Mouse (Mus musculus) neural tube, embryonic 15.5 days (tissue): Measurements from ENCODE around the gene Scn4b. TPM values are rescaled to one million over a fixed set of nuclear protein-coding genes. Genes with fewer than 3 reads are reported as not detected.

Experiments
- ATAC-seq: fragments of 200-750 bp; cut with Nextera tagmentation; 2 replicates; pipeline ENCODE4 v1.8.0; 2017; ENCODE audit warnings: mild to moderate bottlenecking, moderate TSS enrichment, moderate library complexity; ENCODE audit not compliant: low FRiP score
- H3K27ac ChIP-seq: fragments of 300-500 bp; sonication (generic); replicated peaks from 2 replicates; pipeline ENCODE4 v1.5.1; 2015; ENCODE audit warnings: mild to moderate bottlenecking, inconsistent platforms
- H3K27me3 ChIP-seq: fragments of 300-500 bp; sonication (generic); replicated peaks from 2 replicates; pipeline ENCODE4 v1.6.1; 2015; ENCODE audit warnings: inconsistent platforms
- H3K36me3 ChIP-seq: fragments of 300-500 bp; sonication (generic); 2 replicates; pipeline ENCODE4 v1.6.1; 2015; ENCODE audit warnings: inconsistent platforms
- H3K4me1 ChIP-seq: fragments of 300-500 bp; sonication (generic); 2 replicates; pipeline ENCODE4 v1.6.1; 2015; ENCODE audit warnings: inconsistent platforms
- H3K4me2 ChIP-seq: fragments of 300-500 bp; sonication (generic); 2 replicates; pipeline ENCODE4 v1.6.1; 2015; ENCODE audit warnings: inconsistent platforms, mild to moderate bottlenecking, moderate library complexity
- H3K4me3 ChIP-seq: fragments of 300-500 bp; sonication (generic); replicated peaks from 2 replicates; pipeline ENCODE4 v1.5.1; 2015; ENCODE audit warnings: mild to moderate bottlenecking, inconsistent platforms
- H3K9ac ChIP-seq: fragments of 300-500 bp; sonication (generic); replicated peaks from 2 replicates; pipeline ENCODE4 v1.6.1; 2015; ENCODE audit warnings: mild to moderate bottlenecking, inconsistent platforms
- H3K9me3 ChIP-seq: fragments of 300-500 bp; sonication (generic); replicated peaks from 2 replicates; pipeline ENCODE4 v1.6.1; 2016; ENCODE audit warnings: inconsistent platforms
- WGBS: fragments of 180-500 bp; shearing (Covaris S2); methylation state at CpG from one replicate; pipeline ENCODE4 v1.1.7; 2015; ENCODE audit warnings: mixed read lengths; 5-methylcytosine and 5-hydroxymethylcytosine counted together
- polyA plus RNA-seq: library from polyadenylated mRNA; unstranded; fragments of >200 nt; fragmentation: Nextera tagmentation; extraction: Ambion mirVana; gene quantifications from 2 replicates; pipeline ENCODE4 v1.2.1, GENCODE M21; 2015

The Scn4b gene
- 0.55 and 2.0 TPM in 2 replicates for polyA plus RNA-seq

DNA sequence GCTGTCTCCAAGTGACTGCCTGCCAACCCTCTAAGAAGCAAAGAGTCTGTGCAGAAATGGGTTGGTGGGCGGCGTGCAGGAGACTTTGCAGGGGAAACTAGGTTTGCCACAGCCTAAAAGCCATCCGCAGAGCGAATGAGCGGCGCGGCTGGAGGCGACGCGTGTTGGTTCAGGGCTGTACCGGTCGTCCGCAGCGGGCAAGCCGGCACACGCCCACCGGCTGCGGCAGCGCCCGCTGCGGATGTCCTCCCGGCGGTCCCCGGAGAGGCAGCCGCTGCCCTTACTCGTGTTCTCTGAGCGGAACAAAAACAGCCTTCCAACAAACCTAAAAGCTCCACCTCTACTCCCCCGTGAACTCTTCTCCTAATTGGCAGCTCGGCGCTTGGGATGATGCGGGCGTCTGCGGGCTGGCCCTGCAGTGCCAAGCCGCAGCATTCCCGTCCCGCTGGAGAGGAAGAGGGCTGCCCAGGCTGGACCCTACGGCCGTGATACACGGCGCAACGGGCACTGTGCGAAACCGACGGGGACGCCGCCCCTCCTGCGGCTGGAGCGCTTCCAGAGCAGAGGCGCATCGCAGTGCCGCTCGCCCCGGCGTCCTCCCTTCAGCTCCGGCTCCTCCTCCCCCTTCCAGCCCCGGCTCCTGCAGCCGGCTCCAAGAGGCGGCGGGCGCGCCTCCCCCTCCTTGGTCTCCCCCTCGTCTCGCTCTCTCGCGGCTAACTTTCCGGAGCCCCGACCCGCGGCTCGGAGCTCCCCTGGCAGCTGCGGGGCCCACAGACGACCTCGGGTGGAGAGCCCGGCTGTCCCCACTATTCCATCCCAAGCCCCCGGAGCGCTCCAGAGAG, at the start of gene Scn4b:
Gene Scn4b, plus strand, starts transcription at position 205 of the 842 bp plus-strand sequence.
- Histone ChIP-seq H3K27me3 (peaks cover 90% of the 10 kb centered on the region), H3K4me2 (peak within 1 kb of the TSS; percentile 96)
- ATAC-seq: peak; percentile 39; the same call in 1 of the 2 replicates

DNA sequence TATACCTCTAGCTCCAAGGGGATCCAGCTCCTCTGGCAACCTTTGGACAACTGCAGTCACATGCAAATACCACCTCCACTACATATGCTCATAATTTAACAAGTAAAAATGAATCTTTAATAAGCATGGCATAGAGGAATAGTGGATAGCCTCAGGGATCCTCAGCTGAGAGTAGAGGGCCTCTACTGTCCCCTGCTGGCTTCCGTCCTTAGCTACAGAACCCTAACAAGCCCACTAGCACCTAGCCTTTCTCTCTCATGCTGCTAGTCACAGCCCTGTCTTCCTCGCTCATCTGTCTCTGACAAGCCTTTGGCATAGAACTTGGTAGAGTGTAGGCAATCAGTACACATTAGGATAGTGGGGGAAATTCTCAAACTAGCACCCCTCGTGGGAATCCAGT, 47.4 kb upstream of the Scn4b start:
- no peaks in the 10 kb centered on the region for H3K9me3 ChIP-seq
- ATAC-seq: no peak
- no peak overlapping the region for H3K4me2 ChIP-seq
- H3K27me3 ChIP-seq: no peaks in the 10 kb centered on the region
- H3K4me3 ChIP-seq: no peak overlapping the region
- H3K9ac ChIP-seq: no peak overlapping the region
- H3K4me1 ChIP-seq: no peaks in the 10 kb centered on the region
- WGBS: 79% methylated on average over 3 of the region's 3 CpGs
- H3K27ac ChIP-seq: no peak overlapping the region
- no peaks in the 10 kb centered on the region for H3K36me3 ChIP-seq

More for the DNA sequence above, at the start of gene Scn4b:
- H3K9ac ChIP-seq: peak within 1 kb of the TSS; percentile 47
- no peaks in the 10 kb centered on the region for H3K9me3 ChIP-seq
- peak within 1 kb of the TSS; percentile 51 for H3K4me3 ChIP-seq
- H3K4me1 ChIP-seq: peaks cover 16% of the 10 kb centered on the region
- H3K36me3 ChIP-seq: no peaks in the 10 kb centered on the region
- under 1% methylated on average over 66 of the region's 76 CpGs for WGBS
- no peak within 1 kb of the TSS for H3K27ac ChIP-seq

DNA sequence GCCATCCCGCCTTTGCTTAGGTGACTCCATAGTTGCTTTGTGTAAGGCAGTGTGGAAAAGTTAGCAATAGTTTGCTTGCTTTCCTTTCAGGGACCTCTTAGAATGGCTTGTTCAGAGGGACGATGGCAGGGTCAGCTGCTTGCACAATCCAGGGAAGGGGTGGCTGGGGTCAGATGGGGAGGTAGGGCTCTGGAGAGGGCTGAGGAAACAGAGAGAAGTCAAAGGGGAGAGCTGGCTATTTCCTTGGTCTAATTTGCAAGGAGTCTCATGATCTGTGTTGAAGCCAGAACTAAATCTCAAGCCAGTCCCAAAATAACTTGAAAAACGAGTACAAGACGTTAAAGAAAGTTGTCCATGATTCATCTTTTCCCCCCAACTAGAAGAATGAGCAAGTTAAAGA, 45.6 kb upstream of the Scn4b start:
- no peaks in the 10 kb centered on the region for H3K36me3 ChIP-seq
- H3K4me1 ChIP-seq: no peaks in the 10 kb centered on the region
- no peak overlapping the region for H3K9ac ChIP-seq
- no peak overlapping the region for H3K4me2 ChIP-seq
- no peak overlapping the region for H3K27ac ChIP-seq
- no peaks in the 10 kb centered on the region for H3K27me3 ChIP-seq
- H3K4me3 ChIP-seq: no peak overlapping the region
- WGBS: 79% methylated on average over 4 of the region's 4 CpGs
- no peaks in the 10 kb centered on the region for H3K9me3 ChIP-seq
- no peak for ATAC-seq

DNA sequence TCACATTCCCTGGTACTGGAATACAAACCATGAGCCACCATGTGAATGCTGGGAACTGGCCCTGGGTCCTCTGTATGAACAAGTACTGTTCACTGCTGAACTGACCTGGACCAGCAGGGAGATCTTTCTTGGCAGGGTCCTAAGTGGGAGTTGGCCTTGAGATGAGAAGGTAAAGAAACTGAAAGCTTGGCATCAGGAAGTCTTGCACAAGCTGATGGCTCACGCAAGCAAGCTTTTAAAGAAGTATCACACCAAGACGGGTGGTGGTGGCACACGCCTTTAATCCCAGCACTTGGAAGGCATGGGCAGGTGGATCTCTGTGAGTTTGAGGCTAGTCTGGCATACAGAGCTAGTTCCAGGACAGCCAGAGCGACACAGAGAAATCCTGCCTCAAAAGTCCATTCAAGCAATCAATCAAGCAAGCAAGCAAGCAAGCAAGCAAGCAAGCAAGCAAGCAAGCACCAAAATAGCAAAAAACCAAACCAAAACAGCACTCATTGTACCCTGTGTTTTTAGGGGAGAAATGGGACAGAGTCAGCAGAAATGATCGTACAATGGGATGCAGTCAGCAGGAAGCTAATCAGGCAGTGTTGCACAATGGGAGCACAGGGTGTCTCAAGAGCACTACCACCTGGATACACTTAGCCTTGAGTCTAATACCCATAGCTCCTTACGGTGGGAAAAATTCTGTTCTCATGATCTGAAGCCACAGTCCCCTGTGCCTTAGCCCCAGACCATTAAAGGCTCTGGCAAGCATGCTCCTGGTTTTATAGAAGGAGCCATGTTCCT, 42.9 kb upstream of the Scn4b start:
- ATAC-seq: no peak
- no peaks in the 10 kb centered on the region for H3K36me3 ChIP-seq
- H3K9me3 ChIP-seq: no peaks in the 10 kb centered on the region
- no peak overlapping the region for H3K27ac ChIP-seq
- H3K27me3 ChIP-seq: no peaks in the 10 kb centered on the region
- no peak overlapping the region for H3K9ac ChIP-seq
- whole genome bisulfite sequencing: 83% methylated on average over 6 of the region's 6 CpGs
- H3K4me2 ChIP-seq: no peak overlapping the region
- no peaks in the 10 kb centered on the region for H3K4me1 ChIP-seq
- no peak overlapping the region for H3K4me3 ChIP-seq

DNA sequence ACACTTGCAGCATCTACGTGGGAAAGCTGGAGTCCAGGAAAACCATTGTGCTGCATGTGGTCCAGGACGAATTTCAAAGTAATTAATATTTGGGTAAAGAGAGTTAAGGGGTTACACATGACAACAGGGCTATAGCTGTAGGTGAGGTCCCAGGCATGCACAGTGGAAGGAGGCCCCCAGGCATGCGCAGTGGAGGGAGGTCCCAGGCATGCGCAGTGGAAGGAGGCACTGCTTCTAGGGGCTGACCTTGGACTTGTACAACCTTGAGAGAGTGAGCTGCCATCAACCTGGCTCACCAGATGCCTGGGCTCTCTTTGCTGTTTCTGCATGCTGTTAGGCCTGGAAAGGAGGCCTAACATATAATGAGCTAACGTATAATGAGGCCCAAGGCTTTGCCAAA, 40.3 kb upstream of the Scn4b start:
- ATAC-seq: no peak
- 84% methylated on average over 5 of the region's 5 CpGs for WGBS

DNA sequence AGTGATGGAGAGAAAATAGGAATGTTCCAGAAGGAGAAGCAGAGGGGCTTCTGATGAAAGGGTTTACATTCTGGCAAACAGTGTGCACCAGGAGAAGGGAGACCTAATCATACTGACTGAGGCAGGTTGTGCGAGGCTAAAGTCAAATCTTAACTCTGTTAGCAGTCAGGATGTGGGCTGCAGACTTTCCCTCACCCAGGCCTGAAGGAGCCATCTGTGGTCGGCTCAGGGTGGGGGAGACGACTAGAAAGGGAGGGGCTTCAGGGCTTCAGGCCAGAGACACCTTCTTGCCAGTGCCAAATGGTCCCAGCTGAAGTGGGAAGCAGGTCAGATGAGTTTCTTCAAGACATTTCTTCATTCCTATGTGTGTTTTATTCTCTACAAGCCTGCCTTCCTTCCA, 39.8 kb upstream of the Scn4b start:
- WGBS: 65% methylated on average over 3 of the region's 3 CpGs
- H3K4me1 ChIP-seq: no peaks in the 10 kb centered on the region

More for the DNA sequence above, 40.3 kb upstream of the Scn4b start:
- Histone ChIP-seq H3K27ac (no peak overlapping the region), H3K4me3 (no peak overlapping the region), H3K4me2 (no peak overlapping the region), H3K36me3 (no peaks in the 10 kb centered on the region), H3K9ac (no peak overlapping the region), H3K4me1 (no peaks in the 10 kb centered on the region), H3K9me3 (no peaks in the 10 kb centered on the region), H3K27me3 (no peaks in the 10 kb centered on the region)

DNA sequence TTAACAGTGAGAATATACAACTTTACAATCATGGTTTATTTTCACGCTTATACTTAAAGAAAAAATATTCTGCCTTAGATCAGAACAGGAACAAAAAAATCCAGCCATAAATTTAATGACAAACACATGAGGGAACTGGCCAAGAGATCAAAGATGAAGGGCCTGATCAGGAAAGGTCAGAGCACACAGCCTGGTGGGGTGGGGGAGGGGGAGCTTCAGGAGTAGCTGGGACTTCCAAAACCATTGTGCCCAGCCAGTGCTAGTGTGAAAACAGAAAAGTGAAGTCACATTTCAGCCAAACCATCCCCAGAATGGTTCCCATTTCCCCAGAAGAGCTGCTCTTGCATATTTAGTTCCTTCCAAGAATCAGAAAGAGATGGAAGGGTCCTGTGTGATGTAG, 35.7 kb upstream of the Scn4b start:
- Histone ChIP-seq H3K27me3 (no peaks in the 10 kb centered on the region), H3K27ac (no peak overlapping the region), H3K4me3 (no peak overlapping the region), H3K36me3 (no peaks in the 10 kb centered on the region), H3K9ac (no peak overlapping the region), H3K9me3 (no peaks in the 10 kb centered on the region), H3K4me2 (no peak overlapping the region), H3K4me1 (no peaks in the 10 kb centered on the region)
- WGBS: 85% methylated on average over 1 of the region's 1 CpGs
- ATAC-seq: no peak

More for the DNA sequence above, 39.8 kb upstream of the Scn4b start:
- no peak for ATAC-seq
- Histone ChIP-seq H3K4me3 (no peak overlapping the region), H3K9me3 (no peaks in the 10 kb centered on the region), H3K27me3 (no peaks in the 10 kb centered on the region), H3K27ac (no peak overlapping the region), H3K9ac (no peak overlapping the region), H3K36me3 (no peaks in the 10 kb centered on the region), H3K4me2 (no peak overlapping the region)

DNA sequence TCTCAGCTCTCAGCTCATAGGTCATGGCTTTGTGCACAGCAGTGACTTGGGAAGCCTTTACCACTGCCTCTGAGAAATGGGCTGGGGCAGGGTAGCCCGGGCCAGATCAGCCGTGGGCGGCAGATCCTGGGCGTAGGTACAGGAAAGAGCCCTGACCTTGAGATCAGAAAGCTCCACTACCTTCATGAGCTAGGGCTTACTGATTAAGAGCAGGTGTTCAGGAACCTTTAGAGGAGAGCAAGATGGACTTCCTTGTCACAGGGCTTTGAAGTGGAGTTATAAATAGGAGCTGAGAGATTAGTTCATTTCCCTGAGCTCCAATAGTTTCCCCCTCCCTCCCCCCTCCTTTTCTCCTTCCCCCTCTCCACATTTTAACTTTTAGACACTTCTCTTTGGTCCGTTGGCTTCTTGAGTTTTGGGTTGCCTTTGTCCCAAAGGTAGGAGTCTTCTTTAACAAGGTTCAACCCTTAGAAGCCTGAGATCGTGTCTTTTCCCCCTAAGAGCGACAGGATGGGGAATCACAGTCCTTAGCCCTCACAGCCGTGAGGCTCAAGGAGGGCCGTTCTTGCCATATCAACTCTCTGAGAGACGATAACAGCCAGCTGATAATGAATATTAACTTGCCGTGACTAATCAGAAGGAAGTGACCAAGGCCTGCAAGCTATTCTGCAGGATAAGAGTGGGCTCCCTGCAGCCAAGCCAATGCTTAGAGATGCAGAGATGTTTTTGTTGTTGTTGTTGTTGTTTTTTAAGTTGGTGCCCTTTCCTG, 34.8 kb upstream of the Scn4b start:
- WGBS: 75% methylated on average over 11 of the region's 11 CpGs
- no peak for ATAC-seq

DNA sequence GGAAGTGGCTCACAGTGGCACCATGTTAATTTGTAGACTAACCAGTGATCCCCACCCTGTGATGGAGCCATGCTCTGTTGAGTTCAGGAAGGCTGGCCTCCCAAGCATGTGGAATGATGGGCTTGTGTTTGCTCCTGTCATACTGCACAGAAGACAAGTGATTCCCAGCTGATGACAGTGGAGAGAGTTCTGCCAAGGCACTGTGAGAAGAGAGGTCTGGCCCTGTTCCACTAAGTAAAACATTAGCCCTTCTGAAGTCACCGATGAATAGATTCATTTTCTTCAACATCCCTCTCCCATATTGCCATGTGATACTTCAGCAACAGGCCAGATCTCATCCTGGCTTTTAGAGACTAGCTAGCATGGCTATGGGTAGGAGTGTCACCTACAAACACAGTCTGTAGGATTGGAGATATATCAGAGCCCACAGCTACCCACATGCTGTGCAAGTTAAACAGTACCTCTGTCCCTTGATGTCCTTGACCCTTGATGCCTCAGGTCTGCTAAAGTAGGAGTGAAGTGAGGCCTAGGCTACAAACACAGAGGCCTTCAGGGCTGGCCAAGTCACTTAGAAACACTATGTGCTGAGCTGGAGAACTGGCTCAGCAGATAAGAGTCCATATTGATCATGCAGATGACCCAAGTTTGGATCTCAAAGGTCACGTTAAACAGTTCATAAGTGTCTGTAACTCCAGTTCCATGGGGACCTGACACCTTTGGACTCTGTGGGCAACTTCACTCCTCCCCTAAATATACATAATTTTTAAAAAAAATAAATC, 32.4 kb upstream of the Scn4b start:
- 89% methylated on average over 2 of the region's 2 CpGs for WGBS
- H3K4me1 ChIP-seq: no peaks in the 10 kb centered on the region
- H3K36me3 ChIP-seq: no peaks in the 10 kb centered on the region
- ATAC-seq: no peak
- no peak overlapping the region for H3K9ac ChIP-seq
- no peaks in the 10 kb centered on the region for H3K9me3 ChIP-seq
- H3K4me2 ChIP-seq: no peak overlapping the region
- H3K4me3 ChIP-seq: no peak overlapping the region
- no peak overlapping the region for H3K27ac ChIP-seq
- H3K27me3 ChIP-seq: no peaks in the 10 kb centered on the region

More for the DNA sequence above, 34.8 kb upstream of the Scn4b start:
- Histone ChIP-seq H3K27me3 (no peaks in the 10 kb centered on the region), H3K9ac (no peak overlapping the region), H3K4me1 (no peaks in the 10 kb centered on the region), H3K4me2 (no peak overlapping the region), H3K36me3 (no peaks in the 10 kb centered on the region), H3K4me3 (no peak overlapping the region), H3K9me3 (no peaks in the 10 kb centered on the region), H3K27ac (no peak overlapping the region)

DNA sequence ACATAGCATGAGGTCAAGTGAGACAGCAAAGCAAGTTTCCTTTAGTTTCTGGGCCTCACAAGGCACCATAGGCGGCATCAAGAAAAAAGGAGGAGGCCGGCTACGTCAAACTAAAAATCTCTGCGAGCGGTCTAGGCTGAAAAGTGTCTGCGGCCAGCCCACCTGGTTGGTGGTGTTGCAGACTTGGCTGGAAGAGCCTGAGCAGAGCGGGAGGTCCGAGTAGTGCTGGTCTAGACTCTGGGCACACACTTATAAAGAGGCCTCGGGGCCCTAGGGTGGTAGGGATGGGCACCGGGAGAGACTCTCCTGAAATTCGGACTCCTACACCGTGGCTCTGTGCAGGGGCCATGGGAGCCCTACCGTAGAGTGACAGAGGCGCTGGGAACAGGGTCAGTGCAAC, 22.5 kb upstream of the Scn4b start:
- peak overlapping the region; percentile 47 for H3K4me3 ChIP-seq
- peaks cover 35% of the 10 kb centered on the region for H3K4me1 ChIP-seq
- peak; percentile 64; the same call in 1 of the 2 replicates for ATAC-seq
- peak overlapping the region; percentile 36; the same call in 1 of the 2 replicates for H3K9ac ChIP-seq
- H3K27me3 ChIP-seq: 0 out of 2 replicates have a peak, but pooled peaks cover 5% of the 10 kb centered on the region
- peak overlapping the region; percentile 76 for H3K4me2 ChIP-seq
- H3K36me3 ChIP-seq: no peaks in the 10 kb centered on the region
- WGBS: 4% methylated on average over 14 of the region's 14 CpGs
- peak overlapping the region; percentile 69 for H3K27ac ChIP-seq
- no peaks in the 10 kb centered on the region for H3K9me3 ChIP-seq

DNA sequence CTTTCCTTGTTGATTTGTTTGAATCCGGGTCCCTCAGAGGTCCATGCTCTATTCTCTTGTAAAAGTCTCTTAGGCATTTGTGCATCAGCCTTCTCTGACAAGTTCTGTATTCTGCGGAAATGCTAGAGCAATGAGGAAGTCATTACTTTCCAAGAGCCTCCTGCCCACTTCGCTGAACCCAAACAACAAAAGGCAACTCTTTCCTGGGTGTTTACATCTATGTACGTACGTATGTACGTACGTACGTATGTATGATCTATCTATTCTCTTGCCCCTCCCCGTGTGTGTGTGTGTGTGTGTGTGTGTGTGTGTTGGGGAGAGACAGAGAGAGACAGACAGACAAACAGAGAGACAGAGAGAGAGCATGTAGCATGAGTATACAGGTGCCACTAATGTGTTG, 21.4 kb upstream of the Scn4b start:
- H3K4me3 ChIP-seq: no peak overlapping the region
- H3K4me2 ChIP-seq: no peak overlapping the region
- no peaks in the 10 kb centered on the region for H3K36me3 ChIP-seq
- no peak for ATAC-seq
- peaks cover 44% of the 10 kb centered on the region for H3K4me1 ChIP-seq
- H3K27ac ChIP-seq: no peak overlapping the region
- no peaks in the 10 kb centered on the region for H3K9me3 ChIP-seq
- 0 out of 2 replicates have a peak, but pooled peaks cover 5% of the 10 kb centered on the region for H3K27me3 ChIP-seq
- WGBS: 67% methylated on average over 9 of the region's 9 CpGs
- H3K9ac ChIP-seq: no peak overlapping the region
